Mouse (Mus musculus) regulatory T cell (primary cell): ENCODE measurements around the gene Evi5.
"Not testable (repeated sequence)": the region's sequence is repeated elsewhere in the genome, so short reads cannot be mapped to it uniquely, and the experiment has no call there.

Experiments
- in situ Hi-C: fragments of 300-600 bp; cut with MboI, MseI; formaldehyde crosslinking; loops from one replicate; pipeline ENCODE4 v1.15.1; 2025; ENCODE audit warnings: high pct_unique_total_duplicates

The Evi5 gene

GRCm38 (mm10) chr5:107874561-107875260, at the start of gene Evi5:
Gene Evi5 (minus strand): TSS chr5:107875107.
- in situ Hi-C loops = no loop called here

GRCm38 (mm10) chr5:107924564-107924963, 49.7 kb upstream of the Evi5 start:
- in situ Hi-C loops = no loop called here

GRCm38 (mm10) chr5:107922836-107923235, 47.9 kb upstream of the Evi5 start:
- in situ Hi-C loops = no loop called here

- in situ Hi-C loops = no loop called here
Observed at GRCm38 (mm10) chr5:107921400-107922252, 46.7 kb upstream of the Evi5 start.

GRCm38 (mm10) chr5:107915280-107915679, 40.4 kb upstream of the Evi5 start:
- in situ Hi-C loops = loop anchor here (5.0 kb wide), 1 partner anchor 92 kb away; no protein-coding TSS in a partner anchor

- in situ Hi-C loops = no loop called here
Observed at GRCm38 (mm10) chr5:107911012-107911411, 36.1 kb upstream of the Evi5 start.

GRCm38 (mm10) chr5:107910084-107910616, 35.2 kb upstream of the Evi5 start:
- in situ Hi-C loops = no loop called here

GRCm38 (mm10) chr5:107909668-107910067, 34.8 kb upstream of the Evi5 start:
- in situ Hi-C loops = no loop called here

GRCm38 (mm10) chr5:107908514-107909110, 33.7 kb upstream of the Evi5 start:
- in situ Hi-C loops = no loop called here

GRCm38 (mm10) chr5:107904325-107904724, 29.4 kb upstream of the Evi5 start:
- in situ Hi-C loops = no loop called here

- in situ Hi-C loops = no loop called here
Observed at GRCm38 (mm10) chr5:107901014-107901615, 26.2 kb upstream of the Evi5 start.

- in situ Hi-C loops = no loop called here
Observed at GRCm38 (mm10) chr5:107900206-107901013, 25.5 kb upstream of the Evi5 start, which contains the start of gene Rpl5. Gene Rpl5 (plus strand): TSS chr5:107900502.

- in situ Hi-C loops = no loop called here
Observed at GRCm38 (mm10) chr5:107896265-107896664, 21.4 kb upstream of the Evi5 start.

GRCm38 (mm10) chr5:107894676-107895075, 19.8 kb upstream of the Evi5 start:
- in situ Hi-C loops = no loop called here

- in situ Hi-C loops = not testable (repeated sequence)
Observed at GRCm38 (mm10) chr5:107891515-107891914, 16.6 kb upstream of the Evi5 start.

GRCm38 (mm10) chr5:107889994-107890888, 15.3 kb upstream of the Evi5 start:
- in situ Hi-C loops = loop anchor here (10.0 kb wide), 1 partner anchor 275 kb away; no protein-coding TSS in a partner anchor

GRCm38 (mm10) chr5:107880710-107881109, 5.8 kb upstream of the Evi5 start:
- in situ Hi-C loops = loop anchor here (10.0 kb wide), 1 partner anchor 266 kb away; no protein-coding TSS in a partner anchor

GRCm38 (mm10) chr5:107877053-107877452, 2.1 kb upstream of the Evi5 start:
- in situ Hi-C loops = no loop called here

GRCm38 (mm10) chr5:107875261-107875611, 329 bp upstream of the Evi5 start:
- in situ Hi-C loops = no loop called here

GRCm38 (mm10) chr5:107873886-107874302, 1.0 kb downstream of the Evi5 start:
- in situ Hi-C loops = no loop called here
